Mouse (Mus musculus) embryonic facial prominence, embryonic 15.5 days (tissue): ENCODE measurements at regions not wholly inside any gene's neighbourhood (a gene's known extent, or its start where the extent isn't known, plus 50 kb on each side); places are given as distances from the start of the nearest gene placed in this dataset.
A peak's percentile ranks its signal among the peaks of the same experiment; 100 is the strongest.

ENCODE experiments used
- ATAC-seq: fragments of 200-750 bp; cut with Nextera tagmentation; 2 replicates; pipeline ENCODE4 v1.8.0; 2017; ENCODE audit warnings: low read depth, moderate TSS enrichment; ENCODE audit not compliant: insufficient number of reproducible peaks, low FRiP score, low TSS enrichment
- H3K27ac ChIP-seq: fragments of 300-500 bp; sonication (generic); replicated peaks from 2 replicates; pipeline ENCODE4 v1.5.1; 2015; ENCODE audit warnings: mild to moderate bottlenecking, inconsistent platforms
- H3K27me3 ChIP-seq: fragments of 300-500 bp; sonication (generic); 2 replicates; pipeline ENCODE4 v1.6.1; 2015; ENCODE audit warnings: inconsistent platforms
- H3K36me3 ChIP-seq: fragments of 300-500 bp; sonication (generic); 2 replicates; pipeline ENCODE4 v1.6.1; 2015; ENCODE audit warnings: mild to moderate bottlenecking, inconsistent platforms
- H3K4me1 ChIP-seq: fragments of 300-500 bp; sonication (generic); 2 replicates; pipeline ENCODE4 v1.6.1; 2015; ENCODE audit warnings: inconsistent platforms
- H3K4me2 ChIP-seq: fragments of 300-500 bp; sonication (generic); replicated peaks from 2 replicates; pipeline ENCODE4 v1.6.1; 2015; ENCODE audit warnings: mild to moderate bottlenecking, inconsistent platforms
- H3K4me3 ChIP-seq: fragments of 300-500 bp; sonication (generic); replicated peaks from 2 replicates; pipeline ENCODE4 v1.5.1; 2015; ENCODE audit warnings: mild to moderate bottlenecking, inconsistent platforms
- H3K9ac ChIP-seq: fragments of 300-500 bp; sonication (generic); 2 replicates; pipeline ENCODE4 v1.6.1; 2015; ENCODE audit warnings: inconsistent platforms
- H3K9me3 ChIP-seq: fragments of 300-500 bp; sonication (generic); replicated peaks from 2 replicates; pipeline ENCODE4 v1.6.1; 2016; ENCODE audit warnings: inconsistent platforms
- WGBS: fragments of 180-500 bp; shearing (Covaris S2); methylation state at CpG from one replicate; pipeline ENCODE4 v1.1.7; 2015; 5-methylcytosine and 5-hydroxymethylcytosine counted together

GRCm38 (mm10) chr6:84344936-84345335 is 248.8 kb downstream of the Cyp26b1 start:
- Histone ChIP-seq H3K9ac (no peak overlapping the region), H3K27me3 (no peaks in the 10 kb centered on the region; the same call in 1 of the 2 replicates), H3K27ac (peak overlapping the region; percentile 45; the same call in 1 of the 2 replicates), H3K4me1 (peaks cover 19% of the 10 kb centered on the region), H3K4me2 (no peak overlapping the region), H3K4me3 (no peak overlapping the region), H3K36me3 (no peaks in the 10 kb centered on the region), H3K9me3 (no peaks in the 10 kb centered on the region)
- no peak for ATAC-seq
- 48% methylated on average over 12 of the region's 12 CpGs for WGBS

- no peaks in the 10 kb centered on the region for H3K27me3 ChIP-seq
- H3K9me3 ChIP-seq = no peaks in the 10 kb centered on the region
- H3K4me3 ChIP-seq = no peak overlapping the region
- WGBS = 82% methylated on average over 10 of the region's 10 CpGs
- H3K4me1 ChIP-seq = peaks cover 8% of the 10 kb centered on the region; the same call in 1 of the 2 replicates
- H3K4me2 ChIP-seq = no peak overlapping the region
- H3K9ac ChIP-seq = no peak overlapping the region
- no peaks in the 10 kb centered on the region for H3K36me3 ChIP-seq
- ATAC-seq = no peak
- H3K27ac ChIP-seq = no peak overlapping the region
Measured at GRCm38 (mm10) chr6:84333666-84334179, 260.0 kb downstream of the Cyp26b1 start.

GRCm38 (mm10) chr6:84329106-84329505 is 264.6 kb downstream of the Cyp26b1 start:
- H3K27me3 ChIP-seq = no peaks in the 10 kb centered on the region
- peak; percentile 60; the same call in 1 of the 2 replicates for ATAC-seq
- H3K27ac ChIP-seq = no peak overlapping the region
- peaks cover 8% of the 10 kb centered on the region; the same call in 1 of the 2 replicates for H3K4me1 ChIP-seq
- no peaks in the 10 kb centered on the region for H3K9me3 ChIP-seq
- H3K4me3 ChIP-seq = no peak overlapping the region
- 39% methylated on average over 7 of the region's 7 CpGs for WGBS
- H3K36me3 ChIP-seq = no peaks in the 10 kb centered on the region
- no peak overlapping the region for H3K9ac ChIP-seq
- no peak overlapping the region for H3K4me2 ChIP-seq

- Histone ChIP-seq H3K4me1 (peaks cover 8% of the 10 kb centered on the region; the same call in 1 of the 2 replicates), H3K36me3 (no peaks in the 10 kb centered on the region), H3K27me3 (no peaks in the 10 kb centered on the region), H3K9ac (no peak overlapping the region), H3K4me2 (no peak overlapping the region), H3K27ac (no peak overlapping the region), H3K9me3 (no peaks in the 10 kb centered on the region), H3K4me3 (no peak overlapping the region)
- no peak for ATAC-seq
- 44% methylated on average over 3 of the region's 3 CpGs for WGBS
Measured at GRCm38 (mm10) chr6:84328030-84328390, 265.7 kb downstream of the Cyp26b1 start.

- ATAC-seq = no peak
Measured at GRCm38 (mm10) chr6:84327306-84328029, 266.2 kb downstream of the Cyp26b1 start.

GRCm38 (mm10) chr6:84325384-84326114 is 268.2 kb downstream of the Cyp26b1 start:
- peaks cover 14% of the 10 kb centered on the region for H3K4me1 ChIP-seq
- WGBS = 74% methylated on average over 5 of the region's 5 CpGs
- no peaks in the 10 kb centered on the region for H3K9me3 ChIP-seq
- ATAC-seq = no peak
- no peak overlapping the region for H3K27ac ChIP-seq
- no peak overlapping the region for H3K4me3 ChIP-seq
- H3K27me3 ChIP-seq = no peaks in the 10 kb centered on the region
- no peak overlapping the region for H3K4me2 ChIP-seq
- no peaks in the 10 kb centered on the region for H3K36me3 ChIP-seq
- H3K9ac ChIP-seq = no peak overlapping the region

More at GRCm38 (mm10) chr6:84327306-84328029, 266.2 kb downstream of the Cyp26b1 start:
- no peak overlapping the region for H3K4me2 ChIP-seq
- WGBS = 65% methylated on average over 5 of the region's 5 CpGs
- H3K36me3 ChIP-seq = no peaks in the 10 kb centered on the region
- H3K9ac ChIP-seq = no peak overlapping the region
- no peaks in the 10 kb centered on the region for H3K9me3 ChIP-seq
- no peak overlapping the region for H3K4me3 ChIP-seq
- no peak overlapping the region for H3K27ac ChIP-seq
- H3K27me3 ChIP-seq = no peaks in the 10 kb centered on the region
- H3K4me1 ChIP-seq = peaks cover 8% of the 10 kb centered on the region; the same call in 1 of the 2 replicates

- 86% methylated on average over 4 of the region's 4 CpGs for WGBS
- Histone ChIP-seq H3K27me3 (no peaks in the 10 kb centered on the region), H3K36me3 (no peaks in the 10 kb centered on the region), H3K9ac (no peak overlapping the region), H3K9me3 (no peaks in the 10 kb centered on the region), H3K4me2 (no peak overlapping the region), H3K4me1 (peaks cover 20% of the 10 kb centered on the region), H3K4me3 (no peak overlapping the region), H3K27ac (no peak overlapping the region)
- no peak for ATAC-seq
Measured at GRCm38 (mm10) chr6:84324185-84324584, 269.5 kb downstream of the Cyp26b1 start.

GRCm38 (mm10) chr6:84322528-84322927 is 271.2 kb downstream of the Cyp26b1 start:
- Histone ChIP-seq H3K4me3 (no peak overlapping the region), H3K36me3 (no peaks in the 10 kb centered on the region), H3K9ac (no peak overlapping the region), H3K4me2 (no peak overlapping the region), H3K9me3 (no peaks in the 10 kb centered on the region), H3K4me1 (peaks cover 27% of the 10 kb centered on the region), H3K27me3 (no peaks in the 10 kb centered on the region), H3K27ac (no peak overlapping the region)
- WGBS = 85% methylated on average over 4 of the region's 4 CpGs
- ATAC-seq = no peak

- Histone ChIP-seq H3K4me1 (peaks cover 27% of the 10 kb centered on the region), H3K36me3 (no peaks in the 10 kb centered on the region), H3K27me3 (no peaks in the 10 kb centered on the region), H3K4me3 (no peak overlapping the region), H3K27ac (peak overlapping the region; percentile 69), H3K9me3 (no peaks in the 10 kb centered on the region), H3K9ac (no peak overlapping the region), H3K4me2 (no peak overlapping the region)
- WGBS = 44% methylated on average over 1 of the region's 1 CpGs
- no peak for ATAC-seq
Measured at GRCm38 (mm10) chr6:84320586-84320985, 273.1 kb downstream of the Cyp26b1 start.

- no peaks in the 10 kb centered on the region for H3K9me3 ChIP-seq
- H3K4me1 ChIP-seq = peaks cover 42% of the 10 kb centered on the region
- no peak overlapping the region for H3K4me2 ChIP-seq
- peak overlapping the region; percentile 74 for H3K27ac ChIP-seq
- WGBS = 16% methylated on average over 4 of the region's 4 CpGs
- no peak; the same call in 1 of the 2 replicates for ATAC-seq
- H3K36me3 ChIP-seq = no peaks in the 10 kb centered on the region
- no peaks in the 10 kb centered on the region for H3K27me3 ChIP-seq
- no peak overlapping the region for H3K4me3 ChIP-seq
- H3K9ac ChIP-seq = no peak overlapping the region
Measured at GRCm38 (mm10) chr6:84318774-84319173, 274.9 kb downstream of the Cyp26b1 start.

GRCm38 (mm10) chr6:84317026-84317425 is 276.7 kb downstream of the Cyp26b1 start:
- H3K9me3 ChIP-seq = no peaks in the 10 kb centered on the region
- H3K4me1 ChIP-seq = peaks cover 49% of the 10 kb centered on the region
- H3K4me3 ChIP-seq = no peak overlapping the region
- H3K4me2 ChIP-seq = no peak overlapping the region
- H3K27ac ChIP-seq = no peak overlapping the region
- no peaks in the 10 kb centered on the region for H3K36me3 ChIP-seq
- no peak overlapping the region for H3K9ac ChIP-seq
- ATAC-seq = no peak
- no peaks in the 10 kb centered on the region for H3K27me3 ChIP-seq
- WGBS = 85% methylated on average over 1 of the region's 1 CpGs
